Mouse (Mus musculus): ENCODE measurements around the gene Ppp1r15a.
A peak's percentile ranks its signal among the peaks of the same experiment; 100 is the strongest.
"Not testable (repeated sequence)": the region's sequence is repeated elsewhere in the genome, so short reads cannot be mapped to it uniquely, and the experiment has no call there.

The Ppp1r15a gene

GRCm38 (mm10) chr7:45519345-45520120, 6.5 kb downstream of the Ppp1r15a start:
- no peak for DNase-seq (ENCODE audit: low read depth, low spot score)

- no peak for DNase-seq (ENCODE audit: low read depth, low spot score)
Measured at GRCm38 (mm10) chr7:45518618-45519017, 7.5 kb downstream of the Ppp1r15a start.

- DNase-seq (ENCODE audit: low read depth, low spot score), result not testable (repeated sequence)
Measured at GRCm38 (mm10) chr7:45516846-45517245, 9.2 kb downstream of the Ppp1r15a start.

GRCm38 (mm10) chr7:45515436-45515835, 10.6 kb downstream of the Ppp1r15a start:
- peak; percentile 78 for DNase-seq (ENCODE audit: low read depth, low spot score)

GRCm38 (mm10) chr7:45514411-45514810, 11.7 kb downstream of the Ppp1r15a start:
- no peak for DNase-seq (ENCODE audit: low read depth, low spot score)

GRCm38 (mm10) chr7:45509912-45510787, 15.9 kb downstream of the Ppp1r15a start, which contains the start of gene Nucb1:
Gene Nucb1 (minus strand): TSS chr7:45510406.
- DNase-seq (ENCODE audit: low read depth, low spot score), result peak; percentile 92

- no peak for DNase-seq (ENCODE audit: low read depth, low spot score)
Measured at GRCm38 (mm10) chr7:45509181-45509882, 16.7 kb downstream of the Ppp1r15a start.

GRCm38 (mm10) chr7:45508561-45508960, 17.5 kb downstream of the Ppp1r15a start:
- DNase-seq (ENCODE audit: low read depth, low spot score), result peak; percentile 85

GRCm38 (mm10) chr7:45507583-45507982, 18.5 kb downstream of the Ppp1r15a start:
- DNase-seq (ENCODE audit: low read depth, low spot score), result no peak

GRCm38 (mm10) chr7:45498427-45498826, 27.6 kb downstream of the Ppp1r15a start:
- no peak for DNase-seq (ENCODE audit: low read depth, low spot score)

- DNase-seq (ENCODE audit: low read depth, low spot score), result no peak
Measured at GRCm38 (mm10) chr7:45494548-45494947, 31.5 kb downstream of the Ppp1r15a start.

- no peak for DNase-seq (ENCODE audit: low read depth, low spot score)
Measured at GRCm38 (mm10) chr7:45492951-45493350, 33.1 kb downstream of the Ppp1r15a start.

GRCm38 (mm10) chr7:45492225-45492844, 33.7 kb downstream of the Ppp1r15a start:
- DNase-seq (ENCODE audit: low read depth, low spot score), result no peak

- no peak for DNase-seq (ENCODE audit: low read depth, low spot score)
Measured at GRCm38 (mm10) chr7:45491264-45491663, 34.8 kb downstream of the Ppp1r15a start.

GRCm38 (mm10) chr7:45490822-45491221, 35.2 kb downstream of the Ppp1r15a start:
- DNase-seq (ENCODE audit: low read depth, low spot score), result no peak

GRCm38 (mm10) chr7:45489578-45489977, 36.5 kb downstream of the Ppp1r15a start:
- no peak for DNase-seq (ENCODE audit: low read depth, low spot score)

GRCm38 (mm10) chr7:45488293-45489204, 37.5 kb downstream of the Ppp1r15a start, which contains the start of gene Dhdh:
Gene Dhdh (minus strand): TSS chr7:45488805.
- no peak for DNase-seq (ENCODE audit: low read depth, low spot score)

GRCm38 (mm10) chr7:45487861-45488292, 38.2 kb downstream of the Ppp1r15a start:
- DNase-seq (ENCODE audit: low read depth, low spot score), result no peak

GRCm38 (mm10) chr7:45486761-45487415, 39.2 kb downstream of the Ppp1r15a start, which contains the start of gene Gm45808:
Gene Gm45808 (minus strand): TSS chr7:45486811.
- no peak for DNase-seq (ENCODE audit: low read depth, low spot score)

- DNase-seq (ENCODE audit: low read depth, low spot score), result no peak
Measured at GRCm38 (mm10) chr7:45486158-45486557, 39.9 kb downstream of the Ppp1r15a start.
